Mouse (Mus musculus): ENCODE data around the gene Fbxo2.
"Not testable (repeated sequence)": the region's sequence is repeated elsewhere in the genome, so short reads cannot be mapped to it uniquely, and the experiment has no call there.

Gene Fbxo2

DNA sequence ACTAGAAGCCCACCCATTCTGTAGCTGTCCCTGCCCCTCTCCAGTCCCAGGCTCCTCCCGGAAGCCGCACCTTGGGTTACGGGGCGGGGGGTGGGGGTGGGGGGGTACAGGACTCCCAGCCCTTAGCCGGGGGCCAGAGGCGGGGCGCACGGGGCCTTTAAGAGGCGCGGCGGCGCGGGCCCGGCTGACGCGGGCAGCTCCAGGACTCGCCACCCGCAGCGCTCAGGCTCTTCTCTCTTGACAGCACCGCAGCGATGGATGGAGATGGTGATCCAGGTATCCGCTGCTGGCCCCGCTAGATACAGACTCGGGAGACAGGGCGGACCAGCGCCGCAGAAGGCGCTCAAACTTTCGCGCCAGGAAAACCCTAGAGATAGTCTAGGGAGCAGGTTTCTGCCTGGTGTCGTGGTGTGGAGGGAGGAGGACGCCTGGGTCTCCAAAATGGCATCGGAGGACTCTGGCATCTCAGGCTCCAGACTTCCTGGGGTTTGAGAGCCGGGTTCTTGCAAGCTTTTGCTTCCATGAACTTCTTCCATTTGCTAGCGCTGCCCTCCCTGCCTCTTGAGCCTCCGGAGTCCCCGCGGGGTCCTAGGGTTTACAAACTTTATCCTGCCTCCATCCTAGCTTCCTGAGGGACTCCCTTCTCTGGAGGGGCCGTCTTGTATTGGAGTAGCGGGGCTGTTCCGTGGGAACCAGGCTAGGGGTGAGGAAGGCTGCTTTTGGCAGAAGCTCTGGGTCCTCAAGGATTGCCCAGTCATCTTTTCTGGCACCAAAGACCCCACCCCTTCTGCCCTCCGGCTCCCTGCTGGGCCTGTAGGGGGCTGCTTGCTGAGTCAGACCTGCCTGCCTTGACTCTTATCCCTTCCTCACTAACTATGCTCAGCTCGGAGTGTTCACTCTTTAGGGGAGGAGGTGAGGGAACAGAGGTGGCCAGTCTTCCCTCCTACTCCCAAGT lies at the start of gene Fbxo2, which contains the start of gene Fbxo44:
Gene Fbxo2 (plus strand): TSS at position 186 of the 955 bp plus-strand sequence.
Gene Fbxo44 (minus strand): TSS at position 47 of the 955 bp plus-strand sequence.
- DNase-seq = no peak

- DNase-seq = no peak
These were observed 47.9 kb upstream of the Fbxo2 start for GRCm38 (mm10) chr4:148112519-148112918.

DNA sequence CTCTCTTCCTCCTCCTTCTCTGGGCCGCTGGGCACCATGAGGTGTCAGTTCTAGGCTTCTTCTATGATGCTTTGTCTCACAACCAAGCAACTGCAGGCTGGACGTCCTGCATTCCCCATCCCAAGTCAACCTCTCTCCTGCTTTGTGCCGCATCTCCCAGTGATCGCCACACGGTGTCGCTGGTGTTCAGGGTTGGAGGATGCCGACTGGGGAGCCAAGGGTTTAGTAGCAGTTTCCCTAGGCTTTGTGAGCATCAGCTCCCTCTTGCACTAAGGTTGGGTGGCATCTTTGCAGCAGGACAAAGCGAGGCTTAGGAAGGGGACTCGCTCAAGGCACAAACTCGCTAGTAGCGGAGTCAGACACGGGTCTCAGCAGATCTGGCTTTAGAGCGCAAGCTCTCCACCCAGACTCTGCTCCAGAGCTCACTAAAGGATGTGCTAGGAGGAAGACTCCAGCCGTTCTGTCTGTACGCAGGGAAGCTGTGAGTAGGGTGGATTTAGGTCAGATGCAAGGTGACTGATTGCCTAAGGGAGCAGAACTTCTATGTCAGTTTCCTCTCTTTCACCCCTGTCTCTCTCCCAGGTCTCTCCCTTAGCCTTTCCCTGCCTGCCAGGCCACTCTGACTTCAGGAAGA lies 45.5 kb upstream of the Fbxo2 start:
- DNase-seq = peak; percentile 66 to 68

GRCm38 (mm10) chr4:148115467-148115866 lies 45.0 kb upstream of the Fbxo2 start:
- DNase-seq = no peak

DNA sequence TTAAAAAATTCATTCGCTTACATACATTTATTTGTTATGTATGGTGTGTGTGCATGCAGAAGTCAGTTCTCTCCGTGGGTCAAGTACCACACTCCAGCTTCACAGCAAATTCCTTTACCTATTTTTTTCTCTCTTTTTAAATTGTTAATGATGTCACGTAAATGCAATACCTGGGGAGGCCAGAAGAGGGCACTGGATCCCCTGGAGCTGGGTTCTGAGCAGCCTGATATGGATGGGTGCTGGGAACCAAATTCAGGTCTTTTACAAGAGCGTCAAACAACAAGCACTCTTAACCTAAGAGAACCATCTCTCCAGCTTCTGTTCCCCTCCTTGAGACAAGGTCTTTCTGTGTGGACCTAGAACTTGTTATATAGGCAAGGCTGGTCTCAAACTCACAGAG lies 43.8 kb upstream of the Fbxo2 start:
- DNase-seq = no peak

DNA sequence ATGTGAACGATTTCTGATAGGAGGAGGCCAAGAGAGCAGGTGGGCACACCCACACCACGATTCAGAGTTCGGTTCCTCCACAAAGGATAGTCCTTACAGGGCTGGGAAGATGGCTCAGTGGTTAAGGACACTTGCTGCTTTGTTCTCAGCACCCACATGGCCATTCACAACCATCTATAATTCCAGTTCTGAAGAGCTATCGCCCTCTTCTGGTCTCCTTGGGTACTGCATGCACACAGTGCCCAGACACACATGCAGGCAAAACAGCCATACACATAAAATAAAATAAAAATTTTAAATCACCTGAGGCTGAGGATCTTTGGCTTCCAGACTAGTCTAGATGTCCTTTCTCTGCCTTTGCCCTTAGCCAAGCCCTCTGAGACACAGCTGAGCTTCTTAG lies 43.0 kb upstream of the Fbxo2 start:
- DNase-seq = no peak

GRCm38 (mm10) chr4:148119578-148119977 lies 40.8 kb upstream of the Fbxo2 start:
- DNase-seq = not testable (repeated sequence)

GRCm38 (mm10) chr4:148120555-148120954 lies 39.9 kb upstream of the Fbxo2 start:
- DNase-seq = no peak

- no peak for DNase-seq
These were observed 39.1 kb upstream of the Fbxo2 start for GRCm38 (mm10) chr4:148121362-148121761.

- no peak for DNase-seq
These were observed 38.3 kb upstream of the Fbxo2 start for GRCm38 (mm10) chr4:148121982-148122693.

GRCm38 (mm10) chr4:148122694-148123066 lies 37.7 kb upstream of the Fbxo2 start:
- no peak for DNase-seq

DNA sequence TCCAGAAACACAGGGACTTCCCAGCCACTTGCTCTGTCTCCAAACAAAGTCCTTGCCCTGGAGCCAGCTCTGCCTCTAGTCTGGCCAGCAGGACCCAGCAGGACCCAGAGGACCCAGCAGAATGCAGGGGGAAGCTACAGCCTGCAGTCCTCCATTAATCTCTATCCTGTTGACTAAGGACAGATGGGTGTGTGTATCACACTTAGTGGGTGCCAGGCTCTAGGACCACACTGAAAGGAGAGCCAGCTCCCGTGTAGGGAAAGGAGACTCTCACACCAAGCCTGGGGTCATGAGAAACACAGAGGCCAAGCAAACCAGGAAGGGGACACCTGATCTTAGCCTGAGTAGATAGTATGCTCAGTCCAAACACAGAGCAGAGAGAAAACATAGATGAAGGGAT lies 32.2 kb upstream of the Fbxo2 start:
- DNase-seq = no peak

- no peak for DNase-seq
These were observed 31.7 kb upstream of the Fbxo2 start for GRCm38 (mm10) chr4:148128672-148129071.

GRCm38 (mm10) chr4:148130133-148130532 lies 30.3 kb upstream of the Fbxo2 start, which contains the start of gene Mad2l2:
TSS of gene Mad2l2 (plus strand) at chr4:148130384.
- DNase-seq = no peak

DNA sequence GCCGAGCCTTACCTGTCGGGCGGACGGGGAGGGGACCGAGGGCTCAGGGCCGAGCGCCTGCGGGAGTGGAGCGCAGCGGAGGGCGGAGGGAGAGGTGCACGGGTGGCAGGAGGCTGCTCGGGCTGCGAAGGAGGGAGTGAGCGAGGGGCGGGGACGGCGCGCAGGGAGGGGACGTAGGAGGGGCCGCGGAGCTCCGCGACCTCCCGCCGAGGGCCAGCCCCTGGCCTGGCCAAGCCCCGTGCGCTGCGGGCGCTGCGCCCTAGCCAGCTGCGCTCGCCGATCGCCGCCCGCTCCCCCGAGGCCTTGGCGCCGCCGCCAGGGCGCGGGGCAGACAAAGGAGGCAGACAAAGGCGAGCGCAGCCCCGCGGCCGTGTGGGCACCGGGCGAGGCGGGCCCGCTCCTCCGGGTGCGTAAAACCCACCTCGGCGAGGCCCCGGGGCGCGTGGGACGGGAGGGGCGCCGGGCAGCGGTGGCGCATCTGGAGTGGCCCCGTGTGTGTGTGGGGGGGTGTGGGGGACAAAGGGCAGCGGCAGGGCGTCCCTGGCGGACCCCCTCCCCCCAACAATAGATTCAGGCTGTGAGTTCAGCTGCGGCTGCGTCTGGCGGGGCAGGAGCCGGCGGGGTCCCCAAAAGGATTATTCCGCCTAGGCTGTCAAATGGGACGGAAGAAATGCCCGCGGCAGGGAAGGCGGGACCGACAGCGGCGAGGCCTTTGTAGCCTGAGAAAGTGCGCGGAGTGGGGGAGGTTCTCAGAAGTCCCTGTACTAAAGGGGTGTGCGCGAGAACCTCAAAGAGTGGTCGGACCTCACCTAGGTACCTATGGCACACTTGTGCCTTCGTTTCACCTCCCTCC lies 29.6 kb upstream of the Fbxo2 start, which contains the start of gene Draxin:
Gene Draxin (minus strand): TSS at position 138 of the 853 bp plus-strand sequence.
- no peak for DNase-seq

- DNase-seq = no peak
These were observed 28.8 kb upstream of the Fbxo2 start for GRCm38 (mm10) chr4:148131497-148132081.

DNA sequence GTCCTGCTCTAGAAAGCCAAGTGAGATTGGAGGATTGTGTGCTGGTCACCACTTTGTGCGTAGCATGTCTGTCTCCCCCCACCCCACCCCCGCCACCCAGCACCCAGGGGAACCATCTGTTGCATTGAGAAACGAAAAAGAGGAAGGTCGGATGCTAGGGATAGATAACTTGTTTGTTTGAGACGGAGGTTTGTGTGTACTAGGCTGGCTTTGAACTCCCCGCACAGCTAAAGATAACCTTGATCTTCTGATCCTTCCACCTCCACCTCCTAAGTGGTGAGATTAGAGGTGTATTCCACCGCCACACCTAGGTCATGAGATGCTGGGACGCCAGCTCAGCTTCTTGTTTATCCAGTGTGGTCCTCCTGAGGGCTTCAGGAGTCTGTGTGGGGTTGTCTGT lies 25.4 kb upstream of the Fbxo2 start:
- DNase-seq = no peak

DNA sequence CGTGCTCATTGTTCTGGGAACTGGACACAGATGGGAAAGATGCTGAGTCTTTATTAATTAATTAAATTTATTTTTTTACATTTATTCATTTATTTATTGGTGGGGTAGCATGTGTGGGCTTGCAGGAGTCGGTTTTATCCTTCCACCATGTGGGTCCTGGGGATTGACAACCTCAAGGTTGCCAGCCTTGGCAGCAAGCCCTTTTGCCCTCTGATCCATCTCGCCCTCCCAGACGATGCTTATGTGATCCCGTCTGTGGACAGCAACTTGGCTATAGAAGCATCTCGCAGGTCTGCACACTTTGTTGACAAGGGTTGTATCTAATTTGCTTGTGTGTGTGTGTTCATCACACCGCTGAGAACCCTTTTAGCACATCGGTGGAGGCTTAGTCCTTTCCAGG lies 22.9 kb upstream of the Fbxo2 start:
- DNase-seq = no peak

GRCm38 (mm10) chr4:148139767-148140097 lies 20.7 kb upstream of the Fbxo2 start:
- DNase-seq = no peak

DNA sequence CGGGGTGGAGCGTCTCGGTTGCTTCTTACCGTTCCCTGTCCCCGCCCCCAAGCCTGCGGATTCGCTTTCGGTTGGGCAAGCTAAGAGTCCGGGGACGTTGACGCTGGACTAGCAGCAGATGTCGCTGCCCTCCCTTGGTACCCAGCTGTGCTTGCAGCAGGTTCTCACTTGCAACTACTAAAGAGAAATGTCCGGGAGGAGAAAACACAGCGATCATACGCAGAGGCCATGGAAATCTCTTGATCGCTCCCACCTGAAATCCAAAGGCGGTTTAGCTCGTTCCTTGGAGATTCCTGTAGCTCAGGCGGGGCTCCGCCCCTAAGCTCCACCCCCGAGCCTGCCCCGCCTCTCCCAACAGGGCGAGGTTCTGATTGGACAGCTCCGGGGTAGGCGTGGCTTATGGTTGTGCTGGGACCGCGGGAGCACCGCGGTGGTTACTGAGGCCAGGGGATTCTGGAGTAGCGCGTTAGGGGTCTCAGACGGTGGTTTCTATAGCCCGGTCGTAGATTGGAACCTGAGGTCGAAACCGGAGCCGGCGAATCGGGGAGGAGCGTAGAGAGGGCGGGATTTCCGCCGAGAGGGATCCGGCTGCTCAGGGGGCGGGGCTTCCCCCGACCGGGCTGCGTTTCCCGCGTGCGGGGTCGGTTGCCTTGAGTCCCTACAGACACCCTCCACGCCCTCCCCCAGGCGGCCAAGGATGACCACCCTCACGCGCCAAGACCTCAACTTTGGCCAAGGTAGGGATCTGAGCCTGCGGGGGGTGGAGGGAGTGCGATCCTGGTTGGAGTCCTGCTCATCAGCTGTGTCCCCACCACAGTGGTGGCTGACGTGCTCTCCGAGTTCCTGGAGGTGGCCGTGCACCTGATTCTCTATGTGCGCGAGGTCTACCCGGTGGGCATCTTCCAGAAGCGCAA lies 20.1 kb upstream of the Fbxo2 start:
- peak; percentile 89 to 92 for DNase-seq

- no peak for DNase-seq
These were observed 16.7 kb upstream of the Fbxo2 start for GRCm38 (mm10) chr4:148143721-148144120.
